Mouse (Mus musculus) adrenal gland, adult 10 weeks (tissue): Measurements from ENCODE around the gene F3. TPM values are rescaled to one million over a fixed set of nuclear protein-coding genes. Genes with fewer than 3 reads are reported as not detected.

Source experiments
- polyA plus RNA-seq: library from polyadenylated mRNA; stranded (reverse); fragments of 350-450 nt; fragmentation: Illumina TruSeq; extraction: RNeasy Lipid Tissue Mini Kit (QIAGEN cat#74804); gene quantifications from one replicate; pipeline ENCODE4 v1.2.3, GENCODE M21; 2014; ENCODE audit warnings: low read depth, low replicate concordance

F3 gene
- 27.0 TPM for polyA plus RNA-seq

DNA sequence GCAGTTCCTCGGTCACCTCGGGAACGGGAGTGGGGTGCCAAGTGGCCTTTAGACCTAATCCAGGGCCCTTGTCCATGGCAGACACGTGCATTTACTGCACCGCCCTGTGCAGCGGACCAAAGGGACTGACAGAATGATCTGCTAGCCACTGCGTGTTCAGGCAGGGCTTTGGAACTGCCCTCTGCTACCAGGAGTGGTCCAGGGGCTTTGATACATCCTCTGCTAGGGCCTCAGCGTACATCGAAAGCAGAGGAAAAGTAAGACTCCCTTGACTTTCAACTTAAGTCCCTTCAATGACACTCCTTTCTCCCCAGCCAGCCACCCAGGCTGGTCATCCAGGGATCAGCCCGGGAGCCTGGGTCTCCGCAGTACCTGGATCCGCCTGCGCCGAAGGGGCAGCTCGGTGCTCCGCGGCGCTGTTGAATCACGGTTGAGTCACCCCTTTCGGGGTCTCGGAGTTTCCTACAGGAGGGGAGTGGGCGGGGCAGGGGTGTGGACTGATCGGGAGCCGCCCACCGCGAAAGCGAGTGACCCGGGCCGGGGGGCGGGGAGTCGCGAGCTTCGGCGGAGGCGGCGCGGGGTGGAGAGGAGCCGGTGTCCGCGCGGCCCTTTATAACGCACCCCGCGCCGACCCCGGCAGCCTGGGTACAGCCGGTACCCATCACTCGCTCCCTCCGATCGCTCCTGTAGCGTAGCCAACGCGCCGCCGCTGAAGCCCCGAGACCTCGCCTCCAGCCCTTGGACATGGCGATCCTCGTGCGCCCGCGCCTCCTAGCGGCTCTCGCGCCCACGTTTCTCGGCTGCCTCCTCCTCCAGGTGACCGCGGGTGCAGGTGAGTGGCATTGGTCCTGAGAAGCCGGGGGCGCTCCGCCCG lies at the start of gene F3:
Gene F3 (plus strand): TSS at position 567 of the 874 bp plus-strand sequence.

Other genes with a start within 250 kb of the F3 start
- gene Slc44a3, start 191.1 kb upstream of the F3 start, polyA plus RNA-seq = 93.4 TPM
- not detected for gene 4930432M17Rik, start 52.8 kb upstream of the F3 start, polyA plus RNA-seq
- gene Abcd3, start 91.8 kb downstream of the F3 start, polyA plus RNA-seq = 240 TPM
- 102 TPM for gene Arhgap29, start 229.0 kb downstream of the F3 start, polyA plus RNA-seq